Comparison of ENCODE assay signal across 8 mouse cellular contexts in genomic region chr1:146497381-146498081, GRCm38 (mm10). TPM values are rescaled to one million over a fixed set of nuclear protein-coding genes. Genes with fewer than 3 reads are reported as not detected.
DNase-seq lines count a peak whose midpoint lies in the region; ATAC-seq and TF ChIP-seq lines count a peak whose summit lies in the region.

No protein-coding gene starts in this region.

- H3K9me3 ChIP-seq in kidney, postnatal 0 days (replicated peaks; ENCODE audit: low read length), result no peaks in the 10 kb centered on the region
- H3K9me3 ChIP-seq in embryonic facial prominence, embryonic 15.5 days (replicated peaks), result no peaks in the 10 kb centered on the region
- H3K9me3 ChIP-seq in intestine, postnatal 0 days (ENCODE audit: control insufficient read depth), result no peaks in the 10 kb centered on the region
- H3K9me3 ChIP-seq in megakaryocyte, embryonic 14.5 days, result no peaks in the 10 kb centered on the region
- H3K9me3 ChIP-seq in stomach, embryonic 14.5 days (ENCODE audit: control insufficient read depth, low read depth, low read length), result no peaks in the 10 kb centered on the region

- DNase-seq in kidney, postnatal 0 days (ENCODE audit: low spot score), result peak; percentile 8
- DNase-seq in kidney, adult 2 months, result no peak
- DNase-seq in adrenal gland, postnatal 36 days, result peak; percentile 4 to 19

- H3K9ac ChIP-seq in kidney, postnatal 0 days (ENCODE audit: low read depth, low read length), result no peak overlapping the region
- H3K9ac ChIP-seq in embryonic facial prominence, embryonic 15.5 days, result peak overlapping the region; percentile 9; the same call in 1 of the 2 replicates
- H3K9ac ChIP-seq in intestine, postnatal 0 days (ENCODE audit: low read depth, low read length), result no peak overlapping the region
- H3K9ac ChIP-seq in stomach, embryonic 14.5 days (replicated peaks; ENCODE audit: low read depth, low read length), result no peak overlapping the region

- no peak for TF ChIP-seq POLR2A in kidney, adult 2 months (IDR thresholded peaks at IDR 0.05; ENCODE audit: low read depth, low read length)

- no peak for ATAC-seq in kidney, postnatal 0 days (replicated peaks; ENCODE audit: low FRiP score, low read depth)
- ATAC-seq in embryonic facial prominence, embryonic 15.5 days (ENCODE audit: insufficient number of reproducible peaks, low FRiP score, low TSS enrichment, low read depth), result peak; percentile 75; the same call in 1 of the 2 replicates
- 0 out of 2 replicates have a peak, but pooled peaks have one; percentile 51 for ATAC-seq in intestine, postnatal 0 days
- peak; percentile 60 for ATAC-seq in stomach, embryonic 14.5 days (ENCODE audit: insufficient number of reproducible peaks, insufficient read depth, low FRiP score, low read depth)
- no peak for ATAC-seq in activated CD4-positive, CD25-positive, alpha-beta regulatory T cell, adult 4 months

- no peak for TF ChIP-seq CTCF in kidney, postnatal 0 days (IDR thresholded peaks at IDR 0.05; ENCODE audit: low read depth)
- TF ChIP-seq CTCF in kidney, adult 2 months (conservative IDR thresholded peaks at IDR 0.05; ENCODE audit: insufficient read depth, insufficient read length, low read depth, low read length), result no peak
- no peak for TF ChIP-seq CTCF in intestine, postnatal 0 days (IDR thresholded peaks at IDR 0.05; ENCODE audit: low read depth)

- 1% methylated on average over 28 of the region's 28 CpGs for WGBS in kidney, postnatal 0 days
- 1% methylated on average over 28 of the region's 28 CpGs for WGBS in kidney, adult 2 months
- WGBS in embryonic facial prominence, embryonic 15.5 days, result under 1% methylated on average over 28 of the region's 28 CpGs
- WGBS in intestine, postnatal 0 days, result 1% methylated on average over 28 of the region's 28 CpGs
- WGBS in stomach, embryonic 14.5 days, result under 1% methylated on average over 28 of the region's 28 CpGs

- no peaks in the 10 kb centered on the region for H3K36me3 ChIP-seq in kidney, postnatal 0 days (ENCODE audit: insufficient read depth, low read length)
- H3K36me3 ChIP-seq in kidney, adult 2 months (ENCODE audit: control insufficient read depth, insufficient read depth, low read length), result no peaks in the 10 kb centered on the region
- H3K36me3 ChIP-seq in embryonic facial prominence, embryonic 15.5 days, result no peaks in the 10 kb centered on the region
- no peaks in the 10 kb centered on the region for H3K36me3 ChIP-seq in intestine, postnatal 0 days (ENCODE audit: control insufficient read depth, insufficient read depth)
- H3K36me3 ChIP-seq in megakaryocyte, embryonic 14.5 days (replicated peaks; ENCODE audit: low read length), result no peaks in the 10 kb centered on the region
- no peaks in the 10 kb centered on the region for H3K36me3 ChIP-seq in stomach, embryonic 14.5 days (ENCODE audit: control insufficient read depth, insufficient read depth, low read length)

- 0 out of 2 replicates have a peak, but pooled peaks cover 11% of the 10 kb centered on the region for H3K27me3 ChIP-seq in kidney, postnatal 0 days (ENCODE audit: insufficient read depth, low read length)
- no peaks in the 10 kb centered on the region; the same call in 1 of the 2 replicates for H3K27me3 ChIP-seq in kidney, adult 2 months (replicated peaks; ENCODE audit: control insufficient read depth, insufficient read depth, low read length)
- H3K27me3 ChIP-seq in embryonic facial prominence, embryonic 15.5 days, result peaks cover 35% of the 10 kb centered on the region
- H3K27me3 ChIP-seq in intestine, postnatal 0 days (replicated peaks; ENCODE audit: control insufficient read depth, insufficient read depth, low read length), result peaks cover 24% of the 10 kb centered on the region; the same call in 1 of the 2 replicates
- peaks cover 38% of the 10 kb centered on the region for H3K27me3 ChIP-seq in megakaryocyte, embryonic 14.5 days (replicated peaks)
- H3K27me3 ChIP-seq in stomach, embryonic 14.5 days (ENCODE audit: control insufficient read depth, insufficient read depth, low read length), result peaks cover 10% of the 10 kb centered on the region

- no peaks in the 10 kb centered on the region for H3K4me1 ChIP-seq in kidney, postnatal 0 days (replicated peaks; ENCODE audit: insufficient read depth, low read length)
- H3K4me1 ChIP-seq in kidney, adult 2 months (ENCODE audit: control insufficient read depth, insufficient read depth, low read length), result no peaks in the 10 kb centered on the region
- H3K4me1 ChIP-seq in embryonic facial prominence, embryonic 15.5 days, result peaks cover 14% of the 10 kb centered on the region
- 0 out of 2 replicates have a peak, but pooled peaks cover 3% of the 10 kb centered on the region for H3K4me1 ChIP-seq in intestine, postnatal 0 days (replicated peaks; ENCODE audit: control insufficient read depth, insufficient read depth, low read length)
- H3K4me1 ChIP-seq in megakaryocyte, embryonic 14.5 days, result peaks cover 18% of the 10 kb centered on the region
- no peaks in the 10 kb centered on the region; the same call in 1 of the 2 replicates for H3K4me1 ChIP-seq in stomach, embryonic 14.5 days (ENCODE audit: control insufficient read depth, insufficient read depth, low read length)

- H3K4me2 ChIP-seq in kidney, postnatal 0 days (ENCODE audit: low read length), result peak overlapping the region; percentile 54
- H3K4me2 ChIP-seq in embryonic facial prominence, embryonic 15.5 days (replicated peaks), result peak overlapping the region; percentile 80
- peak overlapping the region; percentile 76 for H3K4me2 ChIP-seq in intestine, postnatal 0 days (replicated peaks; ENCODE audit: low read depth)
- peak overlapping the region; percentile 71 for H3K4me2 ChIP-seq in stomach, embryonic 14.5 days (replicated peaks; ENCODE audit: low read depth, low read length)

- H3K4me3 ChIP-seq in kidney, postnatal 0 days (replicated peaks; ENCODE audit: low read depth, low read length), result peak overlapping the region; percentile 23
- H3K4me3 ChIP-seq in kidney, adult 2 months (ENCODE audit: insufficient read depth, low read depth, low read length), result no peak overlapping the region
- peak overlapping the region; percentile 44 for H3K4me3 ChIP-seq in embryonic facial prominence, embryonic 15.5 days (replicated peaks)
- H3K4me3 ChIP-seq in intestine, postnatal 0 days (ENCODE audit: low read depth, low read length), result peak overlapping the region; percentile 43
- H3K4me3 ChIP-seq in megakaryocyte, embryonic 14.5 days (replicated peaks), result peak overlapping the region; percentile 87
- peak overlapping the region; percentile 44 for H3K4me3 ChIP-seq in stomach, embryonic 14.5 days (ENCODE audit: low read depth, low read length)

- H3K27ac ChIP-seq in kidney, postnatal 0 days, result no peak overlapping the region
- no peak overlapping the region for H3K27ac ChIP-seq in kidney, adult 2 months (ENCODE audit: insufficient read depth, low read depth, low read length)
- H3K27ac ChIP-seq in embryonic facial prominence, embryonic 15.5 days (replicated peaks), result no peak overlapping the region
- no peak overlapping the region for H3K27ac ChIP-seq in intestine, postnatal 0 days (ENCODE audit: low read depth, low read length)
- H3K27ac ChIP-seq in stomach, embryonic 14.5 days (ENCODE audit: low read length), result no peak overlapping the region

RNA-seq across cellular contexts. Expression of gene Brinp3, which starts 3.0 kb away (rescaled TPM):
- not detected in 2 replicates for polyA plus RNA-seq in kidney, postnatal 0 days (2015; fragmentation: Nextera tagmentation; extraction: Ambion mirVana)
- polyA plus RNA-seq in kidney, adult 2 months (2012; rRNA removed), result 0.03 TPM in 1 of 2 replicates, not detected in the other
- under 1 TPM in 1 of 2 experiments, not detected in 1; 0.26 TPM for total RNA-seq in adrenal gland, postnatal 36 days (2021)
- 0.63 and 1.7 TPM in 2 replicates for polyA plus RNA-seq in embryonic facial prominence, embryonic 15.5 days (2015; fragmentation: Nextera tagmentation; extraction: Ambion mirVana)
- 0.60 and 0.80 TPM in 2 replicates for polyA plus RNA-seq in intestine, postnatal 0 days (2015; fragmentation: Nextera tagmentation; extraction: Ambion mirVana)
- not detected in 2 replicates for polyA plus RNA-seq in megakaryocyte, embryonic 14.5 days (2012; ENCODE audit: insufficient read depth, low replicate concordance)
- polyA plus RNA-seq in stomach, embryonic 14.5 days (2014; fragmentation: Nextera tagmentation; extraction: Ambion mirVana), result 5.3 and 5.8 TPM in 2 replicates
- not detected for polyA plus RNA-seq in activated CD4-positive, CD25-positive, alpha-beta regulatory T cell, adult 4 months (2017; shearing (Covaris generic))

Comparison
In these comparisons a context has a peak if more than half of its experiments do, and no peak if none do; other contexts are left out.
1. ATAC-seq: peak in embryonic facial prominence, embryonic 15.5 days (single experiment), intestine, postnatal 0 days (single experiment) and stomach, embryonic 14.5 days (single experiment); none in kidney, postnatal 0 days (single experiment) and activated CD4-positive, CD25-positive, alpha-beta regulatory T cell, adult 4 months (single experiment).
2. Peak in every context shown above with its lines, with median percentiles within 50 percentile points of each other: H3K4me2 ChIP-seq.